Mouse (Mus musculus) limb, embryonic 12.5 days (tissue): ENCODE results near the gene A430033K04Rik. TPM values are rescaled to one million over a fixed set of nuclear protein-coding genes. Genes with fewer than 3 reads are reported as not detected.

ENCODE experiments used
- ATAC-seq: fragments of 200-750 bp; cut with Nextera tagmentation; 2 replicates; pipeline ENCODE4 v1.8.0; 2017; ENCODE audit warnings: low read depth, moderate TSS enrichment; ENCODE audit not compliant: insufficient number of reproducible peaks, insufficient read depth, low FRiP score, low TSS enrichment
- H3K27ac ChIP-seq: fragments of 300-500 bp; sonication (generic); 2 replicates; pipeline ENCODE4 v1.5.1; 2016; ENCODE audit warnings: mild to moderate bottlenecking, moderate library complexity
- H3K27me3 ChIP-seq: fragments of 300-500 bp; sonication (generic); 2 replicates; pipeline ENCODE4 v1.6.1; 2016; ENCODE audit warnings: mild to moderate bottlenecking, moderate library complexity
- H3K36me3 ChIP-seq: fragments of 300-500 bp; sonication (generic); 2 replicates; pipeline ENCODE4 v1.6.1; 2016; ENCODE audit warnings: mild to moderate bottlenecking, moderate library complexity
- H3K4me1 ChIP-seq: fragments of 300-500 bp; sonication (generic); replicated peaks from 2 replicates; pipeline ENCODE4 v1.6.1; 2016
- H3K4me2 ChIP-seq: fragments of 300-500 bp; sonication (generic); 2 replicates; pipeline ENCODE4 v1.6.1; 2016; ENCODE audit warnings: mild to moderate bottlenecking, moderate library complexity
- H3K4me3 ChIP-seq: fragments of 300-500 bp; sonication (generic); replicated peaks from 2 replicates; pipeline ENCODE4 v1.5.1; 2016; ENCODE audit warnings: mild to moderate bottlenecking
- H3K9ac ChIP-seq: fragments of 300-500 bp; sonication (generic); replicated peaks from 2 replicates; pipeline ENCODE4 v1.6.1; 2016; ENCODE audit warnings: mild to moderate bottlenecking, moderate library complexity
- H3K9me3 ChIP-seq: fragments of 300-500 bp; sonication (generic); 2 replicates; pipeline ENCODE4 v1.6.1; 2016; ENCODE audit warnings: mild to moderate bottlenecking, moderate library complexity
- WGBS: fragments of 180-500 bp; shearing (Covaris S2); methylation state at CpG from one replicate; pipeline ENCODE4 v1.1.7; 2016; 5-methylcytosine and 5-hydroxymethylcytosine counted together
- polyA plus RNA-seq: library from polyadenylated mRNA; unstranded; fragments of >200 nt; fragmentation: Nextera tagmentation; extraction: Ambion mirVana; gene quantifications from 2 replicates; pipeline ENCODE4 v1.2.1, GENCODE M21; 2016

Gene A430033K04Rik
- polyA plus RNA-seq, 1 experiment from 2014 or later, result 17.1 TPM

- Histone ChIP-seq H3K4me3 (no peak overlapping the region), H3K36me3 (peaks cover 7% of the 10 kb centered on the region; the same call in 1 of the 2 replicates), H3K27me3 (no peaks in the 10 kb centered on the region), H3K9me3 (no peaks in the 10 kb centered on the region), H3K4me2 (no peak overlapping the region), H3K9ac (no peak overlapping the region), H3K4me1 (no peaks in the 10 kb centered on the region), H3K27ac (no peak overlapping the region)
- 16% methylated on average over 2 of the region's 2 CpGs for WGBS
- ATAC-seq, result 0 out of 2 replicates have a peak, but pooled peaks have one; percentile 66
These were observed 34.0 kb downstream of the A430033K04Rik start for GRCm38 (mm10) chr5:138656477-138657156.

GRCm38 (mm10) chr5:138657407-138657806 lies 34.7 kb downstream of the A430033K04Rik start:
- H3K9ac ChIP-seq, result no peak overlapping the region
- H3K4me3 ChIP-seq, result no peak overlapping the region
- ATAC-seq, result no peak
- H3K9me3 ChIP-seq, result no peaks in the 10 kb centered on the region
- WGBS, result 84% methylated on average over 3 of the region's 3 CpGs
- H3K27me3 ChIP-seq, result no peaks in the 10 kb centered on the region
- no peak overlapping the region for H3K4me2 ChIP-seq
- H3K27ac ChIP-seq, result no peak overlapping the region
- H3K36me3 ChIP-seq, result no peaks in the 10 kb centered on the region
- H3K4me1 ChIP-seq, result no peaks in the 10 kb centered on the region

GRCm38 (mm10) chr5:138657854-138658253 lies 35.2 kb downstream of the A430033K04Rik start:
- no peaks in the 10 kb centered on the region for H3K9me3 ChIP-seq
- no peaks in the 10 kb centered on the region for H3K36me3 ChIP-seq
- WGBS, result 32% methylated on average over 6 of the region's 6 CpGs
- no peak overlapping the region for H3K4me2 ChIP-seq
- no peak overlapping the region for H3K27ac ChIP-seq
- no peaks in the 10 kb centered on the region for H3K4me1 ChIP-seq
- H3K9ac ChIP-seq, result no peak overlapping the region
- no peaks in the 10 kb centered on the region for H3K27me3 ChIP-seq
- H3K4me3 ChIP-seq, result no peak overlapping the region
- ATAC-seq, result peak; percentile 68; the same call in 1 of the 2 replicates

GRCm38 (mm10) chr5:138658922-138659321 lies 36.3 kb downstream of the A430033K04Rik start:
- no peak overlapping the region for H3K4me2 ChIP-seq
- H3K9ac ChIP-seq, result no peak overlapping the region
- no peak overlapping the region for H3K4me3 ChIP-seq
- no peaks in the 10 kb centered on the region for H3K4me1 ChIP-seq
- H3K9me3 ChIP-seq, result no peaks in the 10 kb centered on the region
- ATAC-seq, result no peak
- no peaks in the 10 kb centered on the region for H3K27me3 ChIP-seq
- WGBS, result 16% methylated on average over 5 of the region's 5 CpGs
- no peaks in the 10 kb centered on the region for H3K36me3 ChIP-seq
- no peak overlapping the region for H3K27ac ChIP-seq

GRCm38 (mm10) chr5:138683023-138683766 lies 60.5 kb downstream of the A430033K04Rik start:
- no peaks in the 10 kb centered on the region for H3K27me3 ChIP-seq
- H3K4me2 ChIP-seq, result no peak overlapping the region
- H3K4me1 ChIP-seq, result no peaks in the 10 kb centered on the region
- H3K4me3 ChIP-seq, result no peak overlapping the region
- no peaks in the 10 kb centered on the region for H3K9me3 ChIP-seq
- H3K9ac ChIP-seq, result no peak overlapping the region
- ATAC-seq, result no peak
- H3K27ac ChIP-seq, result no peak overlapping the region
- H3K36me3 ChIP-seq, result no peaks in the 10 kb centered on the region
- 67% methylated on average over 8 of the region's 8 CpGs for WGBS

GRCm38 (mm10) chr5:138683821-138684220 lies 61.2 kb downstream of the A430033K04Rik start:
- H3K4me1 ChIP-seq, result no peaks in the 10 kb centered on the region
- no peak overlapping the region for H3K4me3 ChIP-seq
- no peaks in the 10 kb centered on the region for H3K27me3 ChIP-seq
- 98% methylated on average over 7 of the region's 7 CpGs for WGBS
- H3K9me3 ChIP-seq, result no peaks in the 10 kb centered on the region
- H3K36me3 ChIP-seq, result no peaks in the 10 kb centered on the region
- no peak for ATAC-seq
- H3K4me2 ChIP-seq, result no peak overlapping the region
- H3K9ac ChIP-seq, result no peak overlapping the region
- H3K27ac ChIP-seq, result no peak overlapping the region

- ATAC-seq, result no peak
- Histone ChIP-seq H3K27me3 (no peaks in the 10 kb centered on the region), H3K4me1 (no peaks in the 10 kb centered on the region), H3K36me3 (no peaks in the 10 kb centered on the region), H3K4me3 (no peak overlapping the region), H3K27ac (no peak overlapping the region), H3K9ac (no peak overlapping the region), H3K4me2 (no peak overlapping the region), H3K9me3 (no peaks in the 10 kb centered on the region)
- WGBS, result 56% methylated on average over 5 of the region's 5 CpGs
These were observed 64.8 kb downstream of the A430033K04Rik start for GRCm38 (mm10) chr5:138687453-138687852.

GRCm38 (mm10) chr5:138689254-138689653 lies 66.6 kb downstream of the A430033K04Rik start:
- Histone ChIP-seq H3K4me1 (no peaks in the 10 kb centered on the region), H3K27ac (no peak overlapping the region), H3K4me2 (no peak overlapping the region), H3K9ac (0 out of 2 replicates have a peak overlapping the region, but pooled peaks have one; percentile 27), H3K9me3 (no peaks in the 10 kb centered on the region), H3K36me3 (no peaks in the 10 kb centered on the region), H3K27me3 (no peaks in the 10 kb centered on the region), H3K4me3 (no peak overlapping the region)
- 70% methylated on average over 5 of the region's 5 CpGs for WGBS
- no peak for ATAC-seq

GRCm38 (mm10) chr5:138692936-138693570 lies 70.4 kb downstream of the A430033K04Rik start:
- H3K4me2 ChIP-seq, result no peak overlapping the region
- no peaks in the 10 kb centered on the region for H3K9me3 ChIP-seq
- no peak overlapping the region for H3K9ac ChIP-seq
- no peaks in the 10 kb centered on the region for H3K4me1 ChIP-seq
- no peak overlapping the region for H3K27ac ChIP-seq
- H3K27me3 ChIP-seq, result no peaks in the 10 kb centered on the region
- no peak for ATAC-seq
- H3K36me3 ChIP-seq, result no peaks in the 10 kb centered on the region
- no peak overlapping the region for H3K4me3 ChIP-seq

GRCm38 (mm10) chr5:138694036-138694435 lies 71.4 kb downstream of the A430033K04Rik start:
- WGBS, result 62% methylated on average over 2 of the region's 2 CpGs
- Histone ChIP-seq H3K27ac (no peak overlapping the region), H3K9me3 (no peaks in the 10 kb centered on the region), H3K36me3 (no peaks in the 10 kb centered on the region), H3K4me2 (no peak overlapping the region), H3K4me1 (no peaks in the 10 kb centered on the region), H3K9ac (no peak overlapping the region), H3K4me3 (no peak overlapping the region), H3K27me3 (no peaks in the 10 kb centered on the region)
- ATAC-seq, result no peak

- H3K27me3 ChIP-seq, result no peaks in the 10 kb centered on the region
- H3K4me2 ChIP-seq, result no peak overlapping the region
- H3K4me1 ChIP-seq, result no peaks in the 10 kb centered on the region
- H3K9me3 ChIP-seq, result no peaks in the 10 kb centered on the region
- no peak for ATAC-seq
- no peaks in the 10 kb centered on the region for H3K36me3 ChIP-seq
- no peak overlapping the region for H3K9ac ChIP-seq
- no peak overlapping the region for H3K27ac ChIP-seq
- WGBS, result 43% methylated on average over 4 of the region's 4 CpGs
- H3K4me3 ChIP-seq, result no peak overlapping the region
These were observed 72.0 kb downstream of the A430033K04Rik start for GRCm38 (mm10) chr5:138694496-138695167.
